Mouse (Mus musculus): ENCODE measurements around the gene Mrps33.

Gene Mrps33

DNA sequence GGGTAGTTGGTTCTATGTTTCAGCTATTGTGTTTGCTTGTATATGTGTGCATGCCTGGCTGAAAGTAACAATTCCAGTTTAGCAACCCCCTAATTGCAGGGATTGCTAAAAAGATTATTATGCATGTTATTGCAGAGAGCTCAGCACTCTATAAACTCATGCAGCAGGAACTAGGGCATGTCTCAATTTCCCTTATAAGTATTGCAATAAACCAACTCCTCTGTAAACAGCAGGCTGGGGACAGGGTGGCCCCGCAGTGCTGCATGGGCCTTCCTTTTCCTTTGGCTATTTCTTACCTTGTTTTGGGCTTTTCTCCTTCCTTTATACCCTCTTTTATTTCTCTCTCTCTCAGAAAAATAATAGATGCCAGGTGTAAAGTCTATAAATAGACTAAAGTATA, 32.3 kb downstream of the Mrps33 start:
- DNase-seq (ENCODE audit: low spot score) = no peak

- DNase-seq (ENCODE audit: low spot score) = no peak
Observed at GRCm38 (mm10) chr6:39776275-39776674, 34.5 kb downstream of the Mrps33 start.

DNA sequence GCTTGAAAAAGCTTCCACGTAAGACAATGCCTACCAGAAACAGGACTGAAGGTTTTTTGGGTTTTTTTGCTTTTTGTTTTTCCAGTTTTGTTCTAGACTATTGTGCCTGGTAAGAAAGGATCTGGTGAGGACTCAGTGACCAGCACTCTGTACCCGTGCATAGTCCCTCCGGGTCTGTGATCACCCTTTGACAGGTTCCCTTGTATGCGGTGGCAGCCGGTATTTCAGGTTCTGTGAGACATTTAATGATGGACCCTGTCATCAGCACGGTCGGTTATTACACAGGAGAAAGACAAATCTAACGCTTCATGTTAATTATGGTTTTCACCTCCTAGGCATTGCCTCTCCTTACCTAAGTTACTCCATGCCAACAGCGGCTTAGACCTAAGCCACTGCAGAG, 35.8 kb downstream of the Mrps33 start:
- no peak for DNase-seq (ENCODE audit: low spot score)

- no peak for DNase-seq (ENCODE audit: low spot score)
Observed at GRCm38 (mm10) chr6:39757229-39757628, 53.6 kb downstream of the Mrps33 start.
